In the genomic region with DNA sequence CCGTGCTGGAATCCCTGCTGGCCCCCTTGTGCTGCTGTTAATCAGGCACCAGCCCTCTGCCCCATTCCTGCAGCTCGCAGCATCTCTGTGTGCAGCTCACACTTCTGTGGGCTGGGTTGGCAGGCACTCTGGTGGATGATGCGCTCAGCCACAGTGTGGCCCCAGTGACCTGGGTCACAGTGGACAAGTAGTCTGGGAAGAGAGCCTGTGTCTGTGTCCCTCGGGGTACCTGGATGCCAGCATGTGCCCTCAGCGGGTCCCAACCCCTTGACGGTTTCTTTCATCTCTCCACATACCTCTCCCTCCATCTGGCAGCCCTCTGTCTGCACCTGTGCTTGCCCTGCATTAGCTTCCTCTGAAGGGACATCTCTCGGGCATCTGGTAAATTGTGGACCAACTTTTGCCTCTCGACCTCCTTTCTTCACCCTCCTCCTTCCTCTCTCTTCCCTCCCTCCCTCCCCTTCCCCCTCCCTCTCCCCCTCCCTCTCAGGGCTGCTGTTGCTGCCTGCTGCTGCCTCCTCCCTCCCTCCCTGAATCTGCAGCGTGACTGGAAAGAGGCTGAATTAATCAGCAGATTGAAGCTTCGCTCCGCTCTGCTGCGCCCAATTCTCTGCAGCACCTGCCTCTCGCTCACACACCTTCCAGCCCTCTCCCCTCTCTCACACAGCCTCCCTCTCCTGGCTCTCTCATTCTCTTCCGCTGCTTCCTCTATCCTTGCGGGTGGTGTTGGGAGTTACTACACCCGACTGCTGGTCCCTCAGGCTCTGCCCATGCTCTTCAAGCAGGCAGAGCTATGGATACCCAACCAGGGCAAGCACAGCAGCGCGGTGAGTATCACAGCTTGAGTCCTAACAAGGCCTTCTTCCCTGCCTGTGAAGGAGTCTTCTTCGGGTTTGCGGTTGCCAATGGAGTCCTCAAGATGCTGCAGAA, we compare ENCODE assay signal across 9 mouse cellular contexts. TPM values are rescaled to one million over a fixed set of nuclear protein-coding genes. Genes with fewer than 3 reads are reported as not detected.
DNase-seq lines count a peak whose midpoint lies in the region; ATAC-seq lines count a peak whose summit lies in the region.
"Had no signal": no experiment of that assay in that cellular context is flagged by ENCODE, and none has a peak within 500 bp of the region (broad histone marks: within the 10 kb centered on the region; RNA-seq: fewer than 3 reads in every experiment).

No protein-coding gene starts in this region.

- peak overlapping the region; percentile 90 for H3K27ac ChIP-seq in hindbrain, embryonic 10.5 days
- H3K27ac ChIP-seq in midbrain, embryonic 13.5 days, result peak overlapping the region; percentile 88

- peaks cover 12% of the 10 kb centered on the region for H3K36me3 ChIP-seq in hindbrain, embryonic 10.5 days
- H3K36me3 ChIP-seq in midbrain, embryonic 13.5 days, result no peaks in the 10 kb centered on the region; the same call in 1 of the 2 replicates

- no peak for ATAC-seq in cerebellum, adult (ENCODE audit: insufficient number of reproducible peaks, low FRiP score, low TSS enrichment)
- ATAC-seq in midbrain, embryonic 13.5 days, result peak; percentile 76
- no peak for ATAC-seq in megakaryocyte-erythroid progenitor cell, adult 5-6 weeks (replicated peaks; ENCODE audit: low FRiP score, low TSS enrichment, poor library complexity, severe bottlenecking)

- peaks cover 20% of the 10 kb centered on the region for H3K27me3 ChIP-seq in hindbrain, embryonic 10.5 days (ENCODE audit: insufficient read depth, poor library complexity, severe bottlenecking)
- H3K27me3 ChIP-seq in midbrain, embryonic 13.5 days, result no peaks in the 10 kb centered on the region

- no peaks in the 10 kb centered on the region for H3K9me3 ChIP-seq in hindbrain, embryonic 10.5 days
- no peaks in the 10 kb centered on the region for H3K9me3 ChIP-seq in midbrain, embryonic 13.5 days

- peaks cover 91% of the 10 kb centered on the region for H3K4me1 ChIP-seq in hindbrain, embryonic 10.5 days (replicated peaks)
- peaks cover 80% of the 10 kb centered on the region for H3K4me1 ChIP-seq in midbrain, embryonic 13.5 days (replicated peaks)

- DNase-seq in cerebellum, postnatal 10 days, result peak; percentile 55 to 59
- peak; percentile 66 for DNase-seq in brain, embryonic 18.5 days (ENCODE audit: low read depth, low spot score)
- DNase-seq in hindbrain, embryonic 10.5 days (ENCODE audit: low spot score), result peak; percentile 69
- peak; percentile 49 to 50 for DNase-seq in layer of hippocampus, postnatal 36 days
- DNase-seq in adrenal gland, postnatal 4 days (ENCODE audit: low spot score in 2 of 2), result no peak

- H3K4me2 ChIP-seq in midbrain, embryonic 13.5 days (replicated peaks), result peak overlapping the region; percentile 56

- peak overlapping the region; percentile 46 for H3K4me3 ChIP-seq in hindbrain, embryonic 10.5 days
- H3K4me3 ChIP-seq in midbrain, embryonic 13.5 days (replicated peaks), result peak overlapping the region; percentile 28
- H3K4me3 ChIP-seq: myocyte had no signal

- H3K9ac ChIP-seq in midbrain, embryonic 13.5 days (replicated peaks), result peak overlapping the region; percentile 61

- 9% methylated on average over 20 of the region's 20 CpGs for WGBS in hindbrain, embryonic 10.5 days
- 3% methylated on average over 20 of the region's 20 CpGs for WGBS in midbrain, embryonic 13.5 days

RNA-seq across cellular contexts. Expression of a gene that starts 15.2 kb away (rescaled TPM):
- polyA plus RNA-seq in hindbrain, embryonic 10.5 days (2016; fragmentation: Nextera tagmentation; extraction: Ambion mirVana), result 42.0 and 47.4 TPM in 2 replicates
- 10 to 100 TPM; 49.6 to 50.1 TPM for total RNA-seq in layer of hippocampus, postnatal 36 days (2021)
- 29.9 and 31.0 TPM in 2 replicates for polyA plus RNA-seq in midbrain, embryonic 13.5 days (2015; fragmentation: Nextera tagmentation; extraction: Ambion mirVana)
- total RNA-seq in megakaryocyte-erythroid progenitor cell, adult 5-6 weeks (2014; fragmentation: Nextera tagmentation), result 29.0 and 44.6 TPM in 2 replicates
- 15.1 and 31.5 TPM in 2 replicates for total RNA-seq in megakaryocyte-erythroid progenitor cell, adult 5-6 weeks (2017)
- 10 to 100 TPM; 67.4 to 71.0 TPM for total RNA-seq in adrenal gland, postnatal 4 days (2021)

RNA-seq across cellular contexts. Expression of a gene that starts 33.0 kb away (rescaled TPM):
- 19.0 and 21.5 TPM in 2 replicates for polyA plus RNA-seq in hindbrain, embryonic 10.5 days (2016; fragmentation: Nextera tagmentation; extraction: Ambion mirVana)
- total RNA-seq in layer of hippocampus, postnatal 36 days (2021), result 10 to 100 TPM; 19.5 to 19.6 TPM
- 10.3 and 12.3 TPM in 2 replicates for polyA plus RNA-seq in midbrain, embryonic 13.5 days (2015; fragmentation: Nextera tagmentation; extraction: Ambion mirVana)
- total RNA-seq in megakaryocyte-erythroid progenitor cell, adult 5-6 weeks (2014; fragmentation: Nextera tagmentation), result 9.5 and 9.8 TPM in 2 replicates
- total RNA-seq in megakaryocyte-erythroid progenitor cell, adult 5-6 weeks (2017), result 1.4 and 3.7 TPM in 2 replicates
- 10 to 100 TPM; 59.9 to 61.1 TPM for total RNA-seq in adrenal gland, postnatal 4 days (2021)

RNA-seq across cellular contexts. Expression of a gene that starts 34.1 kb away (rescaled TPM):
- polyA plus RNA-seq in hindbrain, embryonic 10.5 days (2016; fragmentation: Nextera tagmentation; extraction: Ambion mirVana), result 38.1 and 41.5 TPM in 2 replicates
- total RNA-seq in layer of hippocampus, postnatal 36 days (2021), result 10 to 100 TPM; 12.0 to 12.7 TPM
- 24.8 and 25.8 TPM in 2 replicates for polyA plus RNA-seq in midbrain, embryonic 13.5 days (2015; fragmentation: Nextera tagmentation; extraction: Ambion mirVana)
- total RNA-seq in megakaryocyte-erythroid progenitor cell, adult 5-6 weeks (2014; fragmentation: Nextera tagmentation), result 20.4 and 32.6 TPM in 2 replicates
- total RNA-seq in megakaryocyte-erythroid progenitor cell, adult 5-6 weeks (2017), result 16.8 and 17.1 TPM in 2 replicates
- total RNA-seq in adrenal gland, postnatal 4 days (2021), result 10 to 100 TPM; 25.4 to 26.3 TPM

RNA-seq across cellular contexts. Expression of a gene that starts 43.4 kb away (rescaled TPM):
- polyA plus RNA-seq in hindbrain, embryonic 10.5 days (2016; fragmentation: Nextera tagmentation; extraction: Ambion mirVana), result 10.4 and 11.9 TPM in 2 replicates
- 1 to 10 TPM; 1.2 to 2.4 TPM for total RNA-seq in layer of hippocampus, postnatal 36 days (2021)
- polyA plus RNA-seq in midbrain, embryonic 13.5 days (2015; fragmentation: Nextera tagmentation; extraction: Ambion mirVana), result 0.66 and 0.76 TPM in 2 replicates
- total RNA-seq in megakaryocyte-erythroid progenitor cell, adult 5-6 weeks (2014; fragmentation: Nextera tagmentation), result 8.9 and 12.7 TPM in 2 replicates
- total RNA-seq in megakaryocyte-erythroid progenitor cell, adult 5-6 weeks (2017), result 4.0 and 8.0 TPM in 2 replicates
- total RNA-seq in adrenal gland, postnatal 4 days (2021), result 10 to 100 TPM; 15.8 to 25.6 TPM

Comparison
In these comparisons a context has a peak if more than half of its experiments do, and no peak if none do; other contexts are left out.
1. DNase-seq: peak in cerebellum, postnatal 10 days (2 of 2), brain, embryonic 18.5 days (single experiment), hindbrain, embryonic 10.5 days (single experiment) and layer of hippocampus, postnatal 36 days (2 of 2); none in adrenal gland, postnatal 4 days (0 of 2).